Mouse (Mus musculus): ENCODE measurements at regions not wholly inside any gene's neighbourhood (a gene's known extent, or its start where the extent isn't known, plus 50 kb on each side); places are given as distances from the start of the nearest gene placed in this dataset.

GRCm38 (mm10) chr12:115328439-115328838, 719.1 kb upstream of the Zfp386 start:
- TF ChIP-seq CTCF (IDR thresholded peaks at IDR 0.05; ENCODE audit: low read depth, low read length) (no peak), GATA2 (IDR thresholded peaks at IDR 0.05; ENCODE audit: borderline replicate concordance, low read depth, low read length) (no peak), TAL1 (conservative IDR thresholded peaks at IDR 0.05; ENCODE audit: low read depth, low read length) (no peak), GATA1 (IDR thresholded peaks at IDR 0.05; ENCODE audit: borderline replicate concordance, low read length) (no peak), POLR2AphosphoS5 (IDR thresholded peaks at IDR 0.05; ENCODE audit: insufficient replicate concordance, low read depth, low read length) (no peak)

Measured in G1E (cell line).